Mouse (Mus musculus) adipocyte (in vitro differentiated cells): ENCODE measurements at regions not wholly inside any gene's neighbourhood (a gene's known extent, or its start where the extent isn't known, plus 50 kb on each side); places are given as distances from the start of the nearest gene placed in this dataset.

Experiments used
- DNase-seq: peaks from one replicate; pipeline ENCODE4 v3.0.0-alpha.2; 2016; ENCODE audit warnings: low spot score

- DNase-seq, result peak; percentile 17
Observed at GRCm38 (mm10) chr10:24437177-24437576, 158.1 kb upstream of the Ccn2 start.

GRCm38 (mm10) chr10:24444572-24444971 lies 150.7 kb upstream of the Ccn2 start:
- DNase-seq, result peak; percentile 8

- DNase-seq, result no peak
Observed at GRCm38 (mm10) chr10:24445036-24445435, 150.2 kb upstream of the Ccn2 start.

GRCm38 (mm10) chr10:24446168-24446567 lies 149.1 kb upstream of the Ccn2 start:
- DNase-seq, result no peak

GRCm38 (mm10) chr10:24447135-24447534 lies 148.1 kb upstream of the Ccn2 start:
- no peak for DNase-seq

- DNase-seq, result no peak
Observed at GRCm38 (mm10) chr10:24448001-24448561, 147.2 kb upstream of the Ccn2 start.

- DNase-seq, result no peak
Observed at GRCm38 (mm10) chr10:24453507-24453906, 141.7 kb upstream of the Ccn2 start.

- no peak for DNase-seq
Observed at GRCm38 (mm10) chr10:24458667-24459066, 136.6 kb upstream of the Ccn2 start.

GRCm38 (mm10) chr10:24463873-24464272 lies 131.4 kb upstream of the Ccn2 start:
- DNase-seq, result no peak

GRCm38 (mm10) chr10:24464377-24464776 lies 130.9 kb upstream of the Ccn2 start:
- DNase-seq, result no peak

GRCm38 (mm10) chr10:24469741-24470140 lies 125.5 kb upstream of the Ccn2 start:
- no peak for DNase-seq

- peak; percentile 31 for DNase-seq
Observed at GRCm38 (mm10) chr10:24471521-24471920, 123.7 kb upstream of the Ccn2 start.

GRCm38 (mm10) chr10:24476288-24476687 lies 119.0 kb upstream of the Ccn2 start:
- DNase-seq, result no peak

GRCm38 (mm10) chr10:24478535-24478934 lies 116.7 kb upstream of the Ccn2 start:
- no peak for DNase-seq

- no peak for DNase-seq
Observed at GRCm38 (mm10) chr10:24479148-24479547, 116.1 kb upstream of the Ccn2 start.

- DNase-seq, result no peak
Observed at GRCm38 (mm10) chr10:24481926-24482612, 113.2 kb upstream of the Ccn2 start.

GRCm38 (mm10) chr10:24483053-24483452 lies 112.2 kb upstream of the Ccn2 start:
- no peak for DNase-seq

- no peak for DNase-seq
Observed at GRCm38 (mm10) chr10:24484101-24484660, 111.1 kb upstream of the Ccn2 start.

- no peak for DNase-seq
Observed at GRCm38 (mm10) chr10:24485461-24485860, 109.8 kb upstream of the Ccn2 start.

GRCm38 (mm10) chr10:24486224-24486623 lies 109.0 kb upstream of the Ccn2 start:
- DNase-seq, result peak; percentile 30

- DNase-seq, result no peak
Observed at GRCm38 (mm10) chr10:24487915-24488314, 107.3 kb upstream of the Ccn2 start.

- no peak for DNase-seq
Observed at GRCm38 (mm10) chr10:24490432-24490831, 104.8 kb upstream of the Ccn2 start.

- no peak for DNase-seq
Observed at GRCm38 (mm10) chr10:24491848-24492247, 103.4 kb upstream of the Ccn2 start.

GRCm38 (mm10) chr10:24493392-24493791 lies 101.8 kb upstream of the Ccn2 start:
- peak; percentile 55 for DNase-seq
